Mouse (Mus musculus) adrenal gland, postnatal 36 days (tissue): Measurements from ENCODE around the gene Patl2. TPM values are rescaled to one million over a fixed set of nuclear protein-coding genes. Genes with fewer than 3 reads are reported as not detected.

Source experiments
- DNase-seq, 2 experiments: peaks; one replicate each; pipeline ENCODE4 v3.0.0; 2021; ENCODE audit warnings: mixed read lengths in 1 of 2
- total RNA-seq, 2 experiments: library from RNA; stranded (reverse); gene quantifications; 2 replicates each; pipeline ENCODE4 v1.2.3; 2021

The Patl2 gene
- total RNA-seq, 2 experiments from 2014 or later = not detected

DNA sequence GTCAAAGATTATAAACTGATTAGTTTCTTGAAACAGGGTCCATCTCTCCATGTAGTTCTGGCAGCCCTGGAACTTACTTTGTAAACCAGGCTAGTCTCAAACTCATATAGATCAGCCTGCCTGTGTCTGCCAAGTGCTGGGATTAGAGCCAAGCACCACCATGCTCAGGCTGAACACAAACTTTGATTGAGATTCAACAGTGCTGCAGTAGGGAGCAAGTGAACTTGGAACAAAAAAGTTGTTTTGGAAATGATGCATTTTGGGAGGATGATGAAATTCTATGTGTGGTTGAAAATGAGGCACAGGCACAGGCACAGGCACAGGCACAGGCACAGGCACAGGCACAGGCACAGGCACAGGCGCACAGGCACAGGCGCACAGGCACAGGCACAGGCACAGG is 13.8 kb downstream of the Patl2 start:
- DNase-seq = no peak

DNA sequence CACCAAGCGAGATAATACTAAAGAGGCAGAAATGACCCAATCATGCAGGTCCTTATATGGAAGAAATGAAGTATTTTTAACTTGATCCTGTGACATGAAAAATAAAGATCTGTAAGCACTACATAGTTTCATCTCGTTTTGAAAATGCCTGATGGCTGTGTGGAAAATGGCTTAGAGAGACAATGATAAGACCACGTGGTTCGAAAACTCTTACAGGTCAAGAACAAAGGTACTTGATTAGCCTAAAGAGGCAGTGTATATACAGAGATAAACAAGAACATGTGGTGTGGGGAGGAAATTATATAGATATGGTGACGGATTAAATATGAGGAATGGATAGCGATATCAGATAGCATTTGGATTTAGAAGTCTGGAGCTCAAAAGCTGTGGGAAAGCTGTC is 14.7 kb downstream of the Patl2 start:
- no peak for DNase-seq

DNA sequence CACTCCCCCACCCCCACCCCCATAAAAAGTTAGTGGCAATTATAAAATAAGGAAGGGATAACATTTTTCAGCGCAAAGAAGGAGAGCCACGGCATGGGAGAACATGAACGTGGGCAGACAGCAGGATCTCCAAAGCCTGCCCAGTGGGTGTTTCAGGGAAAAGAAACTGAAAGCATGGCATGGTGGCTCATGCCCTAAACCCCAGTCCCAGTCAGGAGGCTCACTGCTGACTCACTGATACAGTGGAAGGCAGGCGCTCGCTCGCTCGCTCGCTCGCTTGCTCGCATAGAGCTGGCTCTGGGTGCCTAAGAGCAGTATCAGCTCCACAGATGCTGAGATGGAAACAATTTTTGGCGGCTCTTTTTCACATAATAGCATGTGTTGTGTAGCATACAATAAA is 21.7 kb downstream of the Patl2 start:
- DNase-seq = no peak

DNA sequence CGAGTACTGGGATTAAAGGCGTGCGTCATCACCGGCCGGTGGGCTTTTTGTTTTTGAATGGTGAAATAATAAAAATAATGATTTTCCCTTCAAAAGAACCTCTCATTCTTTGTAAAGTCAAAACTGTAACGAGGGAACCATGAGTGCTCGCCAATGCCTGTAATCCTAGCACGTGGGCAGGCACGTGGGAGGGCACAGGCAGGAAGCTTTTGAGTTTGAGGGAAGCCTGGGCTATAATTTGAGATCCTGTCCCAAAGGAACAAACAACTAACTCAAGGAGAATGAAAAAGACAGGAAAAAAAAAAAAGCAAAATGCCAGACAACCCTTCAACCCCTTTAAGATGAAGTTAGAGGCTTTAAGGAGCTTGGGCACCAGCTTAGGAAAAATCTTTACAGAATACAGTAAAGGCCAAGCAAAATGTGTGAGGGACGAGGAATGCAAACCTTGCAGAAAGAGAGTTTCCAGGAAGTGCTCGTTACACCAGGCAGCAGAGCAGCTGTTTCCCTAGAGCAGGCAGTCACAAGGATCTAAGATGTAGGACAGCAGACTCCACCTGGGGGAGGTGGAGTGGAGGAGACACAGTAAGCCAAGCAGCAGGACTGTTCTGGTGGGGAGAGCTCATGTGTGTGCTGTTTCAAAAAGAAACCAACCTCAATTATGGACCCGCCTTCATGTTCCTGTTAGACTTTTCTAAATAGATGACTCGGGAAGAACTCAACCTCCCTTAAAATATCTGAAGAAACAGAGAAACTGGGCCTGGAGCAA is 22.4 kb downstream of the Patl2 start:
- no peak for DNase-seq

DNA sequence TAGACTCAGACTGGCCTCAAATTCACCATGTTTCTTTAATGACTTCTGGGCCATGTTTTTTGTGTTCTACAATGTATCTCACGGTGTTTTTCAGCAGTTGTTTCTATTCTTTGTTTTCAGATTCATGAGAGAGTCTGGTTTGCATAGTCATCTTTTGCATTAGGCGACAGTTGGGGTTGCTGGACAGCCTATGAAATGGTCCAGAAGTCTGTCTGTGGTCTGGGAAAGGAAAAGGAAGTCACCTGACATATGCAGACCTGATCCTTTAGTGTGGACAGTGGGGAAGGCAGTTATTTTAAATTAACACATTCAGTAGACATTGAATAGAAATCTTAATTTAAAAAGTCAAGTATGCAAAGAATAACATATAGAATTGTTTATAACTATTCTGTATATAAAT is 23.5 kb downstream of the Patl2 start:
- no peak for DNase-seq

DNA sequence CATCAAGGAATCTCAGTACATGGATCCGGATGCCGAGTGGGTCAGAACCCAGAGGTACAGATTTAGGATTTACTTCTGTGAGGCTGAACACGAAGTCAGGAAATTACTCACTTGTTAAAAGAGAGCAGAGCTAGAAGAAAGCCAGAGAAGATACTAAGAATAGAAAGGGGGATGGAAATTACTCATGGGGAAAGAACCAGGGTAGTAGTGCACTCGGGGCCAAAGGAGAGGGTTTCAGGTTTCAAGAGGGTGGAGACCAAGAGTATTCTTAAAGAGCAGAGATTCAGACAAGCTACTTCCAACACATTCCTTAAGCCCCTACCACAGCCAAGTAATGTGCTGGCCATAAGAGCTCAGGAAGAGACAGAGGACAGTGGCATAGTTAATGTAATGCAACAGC is 24.4 kb downstream of the Patl2 start:
- DNase-seq = no peak

DNA sequence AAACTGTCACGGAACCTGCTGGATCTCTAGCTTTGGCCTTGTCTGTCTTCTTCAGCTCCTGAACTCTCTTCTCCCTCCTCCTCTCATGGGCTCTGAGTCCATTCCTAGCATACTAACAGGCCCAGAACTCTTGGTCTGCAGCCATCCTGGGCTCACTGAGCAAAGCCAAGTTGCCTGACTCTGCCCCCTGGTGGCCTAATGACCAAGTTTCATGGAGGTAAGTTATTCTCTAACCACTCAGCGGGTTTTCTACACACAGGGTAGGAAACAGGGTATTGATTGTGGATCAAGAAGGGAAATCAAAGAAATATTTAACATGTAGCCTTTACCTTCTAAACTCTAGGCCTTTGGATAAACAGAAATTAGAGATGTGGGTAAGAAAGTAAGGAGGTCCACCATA is 25.3 kb downstream of the Patl2 start, which contains the start of gene Trim69:
Trim69 (plus strand) TSS at position 21 of the 400 bp plus-strand sequence.
- DNase-seq = peak; percentile 84 to 90

DNA sequence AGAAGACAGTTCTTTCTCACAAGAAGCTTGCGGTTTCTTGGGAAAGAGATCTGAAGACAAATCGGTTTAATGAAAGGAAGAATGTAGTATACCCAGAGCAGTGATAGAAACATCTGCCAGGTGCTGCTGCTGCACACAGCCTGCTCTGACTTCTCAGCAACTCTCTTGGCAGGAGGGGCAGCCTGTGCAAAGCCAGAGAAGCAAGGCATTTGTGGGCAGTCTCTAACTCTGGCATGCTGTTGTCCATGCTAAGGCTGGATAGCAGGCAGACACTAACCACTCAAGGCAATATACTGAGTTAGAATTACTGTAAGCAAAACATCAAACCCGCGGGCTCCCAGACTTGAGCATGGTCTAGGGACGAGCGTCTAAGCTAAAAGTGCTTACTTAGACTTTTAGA is 26.3 kb downstream of the Patl2 start:
- no peak for DNase-seq

DNA sequence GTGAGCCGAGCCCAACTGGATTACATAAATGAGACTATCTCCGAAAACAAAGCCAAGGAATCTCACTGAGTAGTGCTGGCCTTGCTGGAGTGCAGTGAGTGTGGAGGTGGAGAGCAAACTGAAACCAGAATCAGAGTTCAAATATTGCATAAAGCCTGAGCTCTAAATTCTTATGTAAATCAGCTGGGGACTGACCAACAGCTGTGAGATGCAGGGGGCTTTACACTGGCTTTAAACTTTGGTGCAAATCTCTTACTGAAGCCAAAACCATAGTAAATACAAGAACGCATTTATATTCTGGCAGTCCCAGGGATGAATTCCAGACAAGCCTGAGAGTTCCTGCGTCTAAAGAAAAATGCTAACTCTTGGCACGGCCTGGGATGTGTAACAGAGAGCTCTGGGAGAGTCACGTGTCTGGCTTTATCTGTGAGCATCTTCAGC is 27.6 kb downstream of the Patl2 start:
- no peak for DNase-seq

DNA sequence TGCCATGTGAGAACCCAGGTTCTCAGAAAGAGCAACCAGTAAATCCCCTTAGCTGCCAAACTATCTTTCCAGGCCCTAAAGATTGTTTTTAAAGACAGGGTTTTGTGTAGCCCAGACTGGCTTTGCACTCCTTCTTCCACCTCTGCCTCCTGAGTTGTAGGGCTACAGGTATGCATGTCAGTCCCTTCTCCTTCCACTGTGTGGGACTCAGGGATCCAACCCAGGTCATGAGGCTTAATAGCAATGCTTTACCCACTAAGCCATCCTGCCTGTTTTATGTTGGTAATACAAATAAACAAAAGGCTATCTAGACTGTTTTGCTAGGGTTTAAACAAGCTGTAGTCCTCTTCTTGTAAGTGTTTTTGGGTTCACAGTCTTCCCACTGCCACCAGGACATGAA is 28.4 kb downstream of the Patl2 start:
- DNase-seq = no peak

DNA sequence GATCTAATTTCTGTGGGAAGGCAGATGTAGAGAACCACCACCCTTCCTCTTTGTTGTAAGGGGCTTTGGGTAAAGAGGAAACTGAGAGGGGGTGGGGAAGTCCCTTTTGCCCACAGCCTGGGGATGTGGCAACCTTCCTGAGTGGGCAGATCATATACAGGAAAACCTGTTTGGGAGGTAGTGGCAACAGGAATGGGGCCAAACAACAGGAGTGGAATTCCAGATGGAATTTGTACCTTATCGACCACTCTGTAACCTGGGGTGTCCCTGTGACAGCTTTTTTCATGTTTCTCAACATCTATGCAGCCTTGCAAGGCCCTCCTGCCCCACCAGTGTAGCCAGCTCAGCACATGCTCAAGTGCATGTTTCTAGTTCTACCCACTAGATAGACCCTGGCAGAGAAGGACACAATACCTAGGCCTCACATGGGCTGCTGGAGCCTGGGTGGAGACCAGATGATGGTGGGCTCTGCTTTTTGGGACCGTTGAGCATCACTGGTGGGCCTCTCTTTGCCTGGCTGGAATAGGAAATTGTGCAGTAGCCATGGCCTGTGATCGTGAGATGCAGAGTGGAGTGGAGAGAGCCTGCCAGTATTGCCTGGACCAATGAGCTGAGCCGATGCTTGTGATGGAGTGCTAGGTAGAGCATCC is 29.8 kb downstream of the Patl2 start:
- no peak for DNase-seq

DNA sequence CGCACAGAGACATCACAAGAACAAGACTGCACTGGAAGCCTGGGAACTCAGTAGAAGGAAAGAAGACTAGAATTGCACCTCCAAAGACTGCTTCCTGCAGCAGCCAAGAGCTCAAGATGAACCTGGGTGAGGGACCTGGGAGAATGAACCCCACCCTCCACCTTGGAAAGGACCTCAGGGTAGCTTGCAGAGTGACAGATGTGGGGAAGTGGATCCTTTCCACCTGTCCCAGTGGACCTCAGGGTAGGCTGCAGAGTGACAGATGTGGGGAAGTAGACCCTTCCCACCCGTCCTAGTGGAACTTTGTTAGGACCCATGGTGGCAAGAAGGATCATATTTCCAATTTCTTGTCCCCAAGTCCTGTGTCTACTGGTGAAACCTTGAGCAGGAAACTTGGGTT is 30.7 kb downstream of the Patl2 start:
- no peak for DNase-seq

DNA sequence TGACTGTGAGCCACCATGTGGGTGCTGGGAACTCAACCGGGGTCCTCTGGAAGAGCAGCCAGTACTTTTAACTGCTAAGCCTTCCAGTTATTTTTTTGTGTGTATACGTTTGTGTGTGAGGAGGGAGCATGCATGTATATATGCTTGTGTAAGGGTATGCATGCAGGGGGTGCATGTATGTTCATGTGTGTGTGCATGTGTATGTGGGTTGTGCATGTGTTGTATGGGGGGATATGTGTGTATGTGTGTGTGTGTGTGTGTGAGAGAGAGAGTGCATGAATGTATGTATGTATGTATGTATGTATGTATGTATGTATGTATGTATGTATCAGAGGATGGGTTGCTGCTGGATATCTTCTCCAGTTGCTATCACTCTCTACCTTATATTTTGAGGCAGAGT is 31.5 kb downstream of the Patl2 start:
- DNase-seq = no peak

DNA sequence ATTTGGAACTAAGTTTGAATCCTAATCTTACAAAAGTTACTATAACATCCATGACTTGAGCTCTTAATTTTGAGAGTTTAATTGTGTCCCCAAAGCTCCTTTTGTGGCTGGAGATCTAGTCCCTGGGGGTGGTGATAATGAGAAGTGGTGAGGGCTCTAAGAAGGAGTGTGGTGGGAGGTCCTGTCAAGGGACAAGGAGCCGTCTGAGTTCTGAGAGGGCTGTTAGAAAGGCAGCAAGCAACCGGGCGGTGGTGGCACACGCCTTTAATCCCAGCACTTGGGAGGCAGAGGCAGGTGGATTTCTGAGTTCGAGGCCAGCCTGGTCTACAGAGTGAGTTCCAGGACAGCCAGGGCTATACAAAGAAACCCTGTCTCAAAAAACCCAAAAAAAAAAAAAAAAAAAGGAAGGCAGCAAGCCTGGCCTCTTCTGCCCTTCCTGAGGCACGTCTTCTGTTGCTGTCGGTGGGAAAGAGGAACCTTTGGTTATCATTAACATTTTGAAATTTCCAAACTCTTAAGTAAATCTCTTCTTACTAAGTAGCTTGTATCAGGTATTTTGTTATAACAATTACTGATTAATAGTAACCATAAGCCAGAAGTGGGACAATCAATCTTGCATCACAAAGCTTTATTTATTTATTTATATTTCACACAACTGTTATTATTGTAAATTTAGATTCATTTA is 32.2 kb downstream of the Patl2 start:
- DNase-seq = no peak

DNA sequence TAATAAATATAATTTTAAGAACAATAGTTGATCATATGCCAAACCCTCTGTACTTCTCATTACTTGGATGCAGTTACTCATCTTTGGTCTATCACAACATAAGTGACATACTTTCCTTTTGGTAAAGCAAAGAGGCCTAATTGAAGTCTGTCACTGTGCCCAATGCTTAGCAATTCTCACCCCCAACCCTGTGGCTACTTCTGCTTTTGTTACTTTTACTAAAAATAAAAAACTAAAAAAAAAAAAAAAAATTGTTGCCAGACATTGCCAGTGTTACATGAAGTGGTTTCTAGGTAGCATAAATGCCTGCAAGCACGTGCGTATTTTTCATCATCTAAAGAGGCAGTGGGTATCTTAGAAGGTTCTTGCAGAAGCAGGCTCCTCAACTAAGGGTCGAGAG is 33.1 kb downstream of the Patl2 start:
- DNase-seq = no peak

DNA sequence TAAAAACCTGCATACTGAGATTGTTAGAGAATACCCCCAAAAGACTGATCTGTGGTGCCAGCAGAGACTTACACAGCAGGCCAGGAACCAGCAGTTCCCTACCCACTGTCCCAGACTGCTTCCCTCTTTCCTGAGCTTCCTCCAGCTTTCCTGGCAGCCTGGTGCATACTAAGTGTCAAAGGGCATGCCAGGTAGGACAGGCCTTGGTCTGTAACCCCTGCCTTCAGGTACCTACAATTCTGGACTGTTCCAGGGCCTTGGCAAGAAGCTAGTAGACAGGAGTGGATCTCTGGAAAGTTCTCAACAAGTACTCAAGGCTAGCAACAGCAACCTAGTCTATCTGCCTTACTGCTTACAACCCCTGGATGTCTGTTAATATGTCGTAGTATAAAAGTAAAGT is 34.8 kb downstream of the Patl2 start:
- no peak for DNase-seq

DNA sequence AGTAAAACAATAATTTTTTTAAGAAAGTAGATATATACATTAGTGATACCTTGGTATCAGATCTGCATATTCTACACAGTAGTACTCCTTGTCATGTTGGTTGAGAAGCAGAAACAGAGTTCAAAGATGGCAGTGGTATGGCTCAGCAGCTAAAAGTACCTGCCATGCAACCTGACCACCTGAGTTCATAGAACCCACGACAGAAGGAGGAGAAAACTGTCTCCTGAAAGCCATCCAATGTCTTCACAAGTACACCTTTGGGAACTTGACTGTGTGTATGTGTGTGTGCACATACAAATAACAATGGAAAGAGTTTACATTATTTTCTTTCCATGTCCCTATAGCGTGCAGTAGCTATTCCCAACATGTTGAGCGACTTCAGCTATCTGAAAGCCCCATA is 36.3 kb downstream of the Patl2 start:
- DNase-seq = no peak

DNA sequence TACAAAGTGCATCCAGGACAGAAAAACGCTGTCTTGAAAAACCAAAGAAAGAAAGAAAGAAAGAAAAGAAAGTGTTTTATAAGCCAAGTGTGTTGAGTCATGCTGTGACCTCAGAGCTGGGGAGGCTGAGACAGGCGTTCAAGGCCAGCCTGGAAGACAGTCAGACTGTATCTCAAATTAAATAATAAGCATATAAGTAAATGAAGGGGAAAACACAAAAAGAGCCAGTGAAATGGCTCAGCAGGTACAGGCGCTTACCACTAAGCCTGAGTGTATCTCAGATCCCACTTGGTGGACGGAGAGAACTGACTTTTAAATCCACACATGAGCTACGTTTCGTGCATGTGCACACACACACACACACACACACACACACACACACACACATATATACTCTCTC is 36.7 kb downstream of the Patl2 start:
- peak; percentile 40 to 46 for DNase-seq

DNA sequence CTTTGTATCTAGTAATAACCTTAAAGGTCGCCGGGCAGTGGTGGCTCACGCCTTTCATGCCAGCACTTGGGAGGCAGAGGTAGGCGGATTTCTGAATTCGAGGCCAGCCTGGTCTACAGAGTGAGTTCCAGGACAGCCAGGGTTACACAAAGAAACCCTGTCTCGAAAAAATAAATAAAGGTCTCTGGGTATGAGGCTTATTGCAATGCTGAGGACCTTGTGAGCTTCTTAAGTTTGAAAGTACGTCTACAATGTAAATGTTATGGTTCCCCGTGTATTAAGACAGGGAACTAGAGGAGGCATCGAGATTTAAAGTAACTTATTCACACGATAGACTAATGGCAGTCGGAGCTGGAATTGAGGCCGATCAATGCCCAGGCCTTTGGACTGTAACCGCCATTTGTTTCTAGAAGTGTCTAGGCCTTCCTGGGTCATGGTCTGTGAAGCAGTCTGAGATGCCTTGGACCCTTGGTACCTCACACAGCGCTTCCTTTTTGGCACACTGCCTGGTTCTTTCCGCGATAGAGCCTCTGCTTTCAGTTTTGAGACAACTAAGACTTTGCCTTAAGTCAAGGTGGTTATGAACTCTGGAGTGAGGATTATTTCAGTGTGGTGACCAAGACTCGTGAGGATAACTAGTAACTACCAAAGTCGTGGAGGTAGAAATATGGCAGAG is 37.6 kb downstream of the Patl2 start:
- DNase-seq = peak; percentile 76 to 85

DNA sequence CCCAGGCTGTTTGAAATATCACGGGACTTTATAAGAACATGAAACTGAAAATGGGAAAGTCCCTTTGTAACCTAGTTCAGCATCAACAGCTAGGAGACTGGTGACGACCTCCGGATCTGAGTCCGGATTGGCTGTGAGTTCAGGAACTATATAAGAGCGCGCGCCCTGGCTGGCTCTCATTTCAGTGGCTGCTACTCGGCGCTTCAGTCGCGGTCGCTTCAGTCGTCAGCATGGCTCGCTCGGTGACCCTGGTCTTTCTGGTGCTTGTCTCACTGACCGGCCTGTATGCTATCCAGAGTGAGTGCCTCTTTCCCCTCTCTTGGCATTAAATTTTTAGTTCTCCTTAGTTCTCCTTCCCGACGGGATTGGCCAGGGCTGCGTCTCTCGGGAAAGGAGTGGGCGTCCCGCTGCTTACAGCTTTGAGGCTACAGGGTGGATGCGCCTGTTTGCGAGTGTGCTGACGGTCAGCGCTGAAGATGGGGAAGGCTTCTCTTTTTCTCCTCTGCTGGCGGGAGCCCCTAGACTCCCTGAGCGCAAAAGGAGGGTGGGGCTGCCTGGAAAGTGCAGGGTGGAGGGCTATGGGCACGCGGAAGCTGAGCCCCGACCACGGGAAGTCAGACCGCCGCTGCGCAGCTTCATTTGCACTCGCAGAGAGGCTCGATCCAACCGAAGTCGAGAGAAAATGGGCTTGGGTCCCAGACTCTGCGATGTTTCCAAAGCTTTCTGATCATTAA is 38.3 kb downstream of the Patl2 start, which contains the start of gene B2m:
B2m (plus strand) TSS at position 179 of the 734 bp plus-strand sequence.
- peak; percentile 92 for DNase-seq

DNA sequence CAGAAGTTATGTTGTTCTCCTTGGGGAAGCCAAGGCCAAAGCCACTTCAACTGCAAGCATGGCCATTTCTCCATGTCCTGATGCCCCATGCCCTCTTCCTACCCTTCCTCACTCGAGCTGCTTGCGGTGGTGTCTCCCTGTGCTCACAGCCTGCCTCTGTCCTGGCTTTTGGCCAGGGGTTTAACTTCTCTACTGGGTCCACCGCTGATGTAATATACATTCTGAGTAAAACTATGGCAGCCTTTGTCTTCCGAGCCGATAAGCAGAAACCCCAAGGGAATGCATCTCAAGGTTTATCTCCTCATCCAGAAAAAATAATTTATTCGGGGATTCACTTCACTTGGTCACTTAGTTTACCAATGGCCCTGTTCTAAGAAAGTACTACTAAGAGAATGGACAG is 39.3 kb downstream of the Patl2 start:
- DNase-seq = no peak

DNA sequence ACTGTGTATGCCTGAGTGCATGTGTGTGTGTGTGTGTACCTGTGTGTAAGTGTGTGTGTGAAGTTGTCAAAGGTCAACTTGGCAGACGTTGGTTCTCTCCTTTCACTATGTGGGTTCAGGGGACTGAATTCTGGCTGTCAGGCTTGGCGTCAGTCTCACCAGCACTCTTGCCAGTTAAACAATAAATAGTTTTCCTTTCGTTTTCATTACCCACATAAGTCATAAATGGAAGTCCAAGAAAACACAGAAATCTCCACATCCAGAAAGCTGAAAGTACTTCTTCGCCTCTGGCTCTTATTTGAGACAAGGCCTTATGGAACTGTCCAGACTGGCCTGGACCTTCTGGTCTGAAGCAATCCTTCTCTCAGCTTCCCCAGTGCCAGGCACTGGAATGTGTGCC is 40.2 kb downstream of the Patl2 start:
- DNase-seq = no peak
